12 mouse cellular contexts compared by ENCODE assay signal in genomic region chr14:121219226-121220039, GRCm38 (mm10).
A peak's percentile ranks its signal among the peaks of the same experiment; 100 is the strongest.
DNase-seq lines count a peak whose midpoint lies in the region; ATAC-seq and TF ChIP-seq lines count a peak whose summit lies in the region.
"Had no signal": no experiment of that assay in that cellular context is flagged by ENCODE, and none has a peak within 500 bp of the region (broad histone marks: within the 10 kb centered on the region; RNA-seq: fewer than 3 reads in every experiment).

No protein-coding gene starts in this region.

- ATAC-seq in hindbrain, embryonic 14.5 days (ENCODE audit: low FRiP score): peak; percentile 59
- no peak; the same call in 1 of the 2 replicates for ATAC-seq in hindbrain, embryonic 11.5 days (ENCODE audit: low FRiP score)
- peak; percentile 91 for ATAC-seq in forebrain, postnatal 0 days
- no peak for ATAC-seq in lung, postnatal 0 days

- H3K36me3 ChIP-seq in hindbrain, embryonic 14.5 days (replicated peaks; ENCODE audit: control insufficient read depth, insufficient read depth): peaks cover 10% of the 10 kb centered on the region
- no peaks in the 10 kb centered on the region for H3K36me3 ChIP-seq in hindbrain, embryonic 11.5 days (ENCODE audit: control insufficient read depth, insufficient read depth, low read length)
- H3K36me3 ChIP-seq in forebrain, postnatal 0 days (ENCODE audit: insufficient read depth): peaks cover 15% of the 10 kb centered on the region
- 0 out of 2 replicates have a peak, but pooled peaks cover under 1% of the 10 kb centered on the region for H3K36me3 ChIP-seq in lung, postnatal 0 days (ENCODE audit: insufficient read depth, low read length)

- no peak overlapping the region for H3K4me2 ChIP-seq in hindbrain, embryonic 14.5 days (replicated peaks)
- no peak overlapping the region for H3K4me2 ChIP-seq in hindbrain, embryonic 11.5 days (replicated peaks; ENCODE audit: low read depth, low read length)
- no peak overlapping the region for H3K4me2 ChIP-seq in forebrain, postnatal 0 days (ENCODE audit: low read depth)
- no peak overlapping the region for H3K4me2 ChIP-seq in lung, postnatal 0 days (replicated peaks; ENCODE audit: low read depth, low read length)
- H3K4me2 ChIP-seq: midbrain, embryonic 12.5 days had no signal

- no peak for DNase-seq in hindbrain, embryonic 14.5 days (ENCODE audit: low spot score)
- DNase-seq in hindbrain, embryonic 11.5 days (ENCODE audit: low spot score): no peak
- DNase-seq in ES-CJ7 (ENCODE audit: low read depth, low spot score) (peak; percentile 73), ZHBTc4 (ENCODE audit: low read depth, low spot score) (peak; percentile 83)
- peak; percentile 54 for DNase-seq in forebrain, postnatal 0 days
- no peak for DNase-seq in frontal cortex, adult 2 months (ENCODE audit: extremely low spot score in 1 of 2, low spot score in 1 of 2)
- no peak for DNase-seq in lung, postnatal 0 days (ENCODE audit: low spot score)
- no peak for DNase-seq in lung, postnatal 4 days
- DNase-seq: gastrocnemius, postnatal 10 days; heart, adult 18-20 months; right cerebral cortex, postnatal 25 days had no signal

- no peak for TF ChIP-seq EP300 in lung, postnatal 0 days (IDR thresholded peaks at IDR 0.05)

- H3K9me3 ChIP-seq in hindbrain, embryonic 14.5 days (ENCODE audit: control insufficient read depth, low read length): no peaks in the 10 kb centered on the region
- H3K9me3 ChIP-seq in hindbrain, embryonic 11.5 days (ENCODE audit: control insufficient read depth, low read length): no peaks in the 10 kb centered on the region
- H3K9me3 ChIP-seq in forebrain, postnatal 0 days (ENCODE audit: low read length): no peaks in the 10 kb centered on the region
- no peaks in the 10 kb centered on the region for H3K9me3 ChIP-seq in lung, postnatal 0 days (ENCODE audit: low read length)
- H3K9me3 ChIP-seq: midbrain, embryonic 12.5 days had no signal

- no peaks in the 10 kb centered on the region for H3K27me3 ChIP-seq in hindbrain, embryonic 14.5 days (ENCODE audit: control insufficient read depth, insufficient read depth, low read length)
- H3K27me3 ChIP-seq in hindbrain, embryonic 11.5 days (ENCODE audit: control insufficient read depth, insufficient read depth, low read length): no peaks in the 10 kb centered on the region
- H3K27me3 ChIP-seq in forebrain, postnatal 0 days (ENCODE audit: insufficient read depth, low read length): no peaks in the 10 kb centered on the region
- H3K27me3 ChIP-seq in lung, postnatal 0 days (replicated peaks; ENCODE audit: insufficient read depth, low read length): no peaks in the 10 kb centered on the region
- H3K27me3 ChIP-seq: midbrain, embryonic 12.5 days had no signal

- no peak for TF ChIP-seq CTCF in forebrain, postnatal 0 days (IDR thresholded peaks at IDR 0.05; ENCODE audit: low read depth)
- no peak for TF ChIP-seq CTCF in lung, postnatal 0 days (IDR thresholded peaks at IDR 0.05)

- WGBS in hindbrain, embryonic 14.5 days: 72% methylated on average over 10 of the region's 10 CpGs
- 80% methylated on average over 10 of the region's 10 CpGs for WGBS in hindbrain, embryonic 11.5 days
- 60% methylated on average over 10 of the region's 10 CpGs for WGBS in forebrain, postnatal 0 days
- WGBS in lung, postnatal 0 days: 77% methylated on average over 10 of the region's 10 CpGs

- H3K27ac ChIP-seq in hindbrain, embryonic 14.5 days: peak overlapping the region; percentile 59
- H3K27ac ChIP-seq in hindbrain, embryonic 11.5 days (ENCODE audit: low read depth, low read length): no peak overlapping the region
- peak overlapping the region; percentile 70 for H3K27ac ChIP-seq in forebrain, postnatal 0 days (ENCODE audit: low read depth, low read length)
- H3K27ac ChIP-seq in lung, postnatal 0 days (ENCODE audit: low read length): no peak overlapping the region
- H3K27ac ChIP-seq: midbrain, embryonic 12.5 days had no signal

- H3K4me3 ChIP-seq in hindbrain, embryonic 14.5 days (replicated peaks; ENCODE audit: low read length): no peak overlapping the region
- no peak overlapping the region for H3K4me3 ChIP-seq in hindbrain, embryonic 11.5 days (ENCODE audit: low read depth, low read length)
- H3K4me3 ChIP-seq in forebrain, postnatal 0 days (ENCODE audit: low read depth, low read length): no peak overlapping the region
- no peak overlapping the region for H3K4me3 ChIP-seq in lung, postnatal 0 days (ENCODE audit: low read depth, low read length)
- H3K4me3 ChIP-seq: midbrain, embryonic 12.5 days had no signal

- H3K9ac ChIP-seq in hindbrain, embryonic 14.5 days: no peak overlapping the region
- H3K9ac ChIP-seq in hindbrain, embryonic 11.5 days (ENCODE audit: low read depth, low read length): no peak overlapping the region
- H3K9ac ChIP-seq in forebrain, postnatal 0 days: no peak overlapping the region
- no peak overlapping the region for H3K9ac ChIP-seq in lung, postnatal 0 days (replicated peaks; ENCODE audit: low read depth)
- H3K9ac ChIP-seq: midbrain, embryonic 12.5 days had no signal

- peaks cover 9% of the 10 kb centered on the region; the same call in 1 of the 2 replicates for H3K4me1 ChIP-seq in hindbrain, embryonic 14.5 days (replicated peaks; ENCODE audit: control insufficient read depth, insufficient read depth, low read length)
- no peaks in the 10 kb centered on the region for H3K4me1 ChIP-seq in hindbrain, embryonic 11.5 days (replicated peaks; ENCODE audit: control insufficient read depth, insufficient read depth, low read length)
- no peaks in the 10 kb centered on the region for H3K4me1 ChIP-seq in forebrain, postnatal 0 days (ENCODE audit: insufficient read depth)
- H3K4me1 ChIP-seq in lung, postnatal 0 days (ENCODE audit: insufficient read depth, low read depth, low read length): peaks cover 5% of the 10 kb centered on the region; the same call in 1 of the 2 replicates

Comparison
In these comparisons a context has a peak if more than half of its experiments do, and no peak if none do; other contexts are left out.
1. ATAC-seq: peak in hindbrain, embryonic 14.5 days (single experiment) and forebrain, postnatal 0 days (single experiment); none in hindbrain, embryonic 11.5 days (single experiment) and lung, postnatal 0 days (single experiment).
2. H3K27ac ChIP-seq: peak in hindbrain, embryonic 14.5 days (single experiment) and forebrain, postnatal 0 days (single experiment); none in hindbrain, embryonic 11.5 days (single experiment) and lung, postnatal 0 days (single experiment).
3. DNase-seq: peak in ES-CJ7 (single experiment), ZHBTc4 (single experiment) and forebrain, postnatal 0 days (single experiment); none in hindbrain, embryonic 14.5 days (single experiment), hindbrain, embryonic 11.5 days (single experiment), frontal cortex, adult 2 months (0 of 2), lung, postnatal 0 days (single experiment) and lung, postnatal 4 days (0 of 2).